Mouse (Mus musculus): Measurements from ENCODE around the gene Ksr1. TPM values are rescaled to one million over a fixed set of nuclear protein-coding genes. Genes with fewer than 3 reads are reported as not detected.

Gene Ksr1
- polyA plus RNA-seq, 1 experiment from 2014 or later: 0.81 TPM

GRCm38 (mm10) chr11:78978176-78979019 is 167.8 kb downstream of the Ksr1 start:
- H3K9ac ChIP-seq (replicated peaks): no peak overlapping the region
- DNase-seq: no peak
- H3K4me2 ChIP-seq (ENCODE audit: low read depth, low read length): no peak overlapping the region
- TF ChIP-seq EP300 (IDR thresholded peaks at IDR 0.05; ENCODE audit: low read depth) (no peak), CTCF (IDR thresholded peaks at IDR 0.05; ENCODE audit: low read depth) (no peak)
- ATAC-seq: no peak
- 0 out of 2 replicates have a peak overlapping the region, but pooled peaks have one; percentile 18 for H3K27ac ChIP-seq (ENCODE audit: low read depth)
- H3K4me1 ChIP-seq (ENCODE audit: insufficient read depth): peaks cover 49% of the 10 kb centered on the region
- no peaks in the 10 kb centered on the region for H3K27me3 ChIP-seq (ENCODE audit: insufficient read depth, low read length)
- WGBS (ENCODE audit: insufficient replicate concordance): 90% methylated on average over 12 of the region's 12 CpGs
- H3K9me3 ChIP-seq (ENCODE audit: low read length): no peaks in the 10 kb centered on the region
- H3K4me3 ChIP-seq (ENCODE audit: low read depth, low read length): no peak overlapping the region
- H3K36me3 ChIP-seq (replicated peaks; ENCODE audit: insufficient read depth, low read length): peaks cover 51% of the 10 kb centered on the region

- 90% methylated on average over 8 of the region's 8 CpGs for WGBS (ENCODE audit: insufficient replicate concordance)
These were observed 169.3 kb downstream of the Ksr1 start for GRCm38 (mm10) chr11:78976731-78977510.

GRCm38 (mm10) chr11:78973381-78974150 is 172.6 kb downstream of the Ksr1 start:
- Histone ChIP-seq H3K4me1 (ENCODE audit: insufficient read depth) (peaks cover 16% of the 10 kb centered on the region), H3K27me3 (ENCODE audit: insufficient read depth, low read length) (no peaks in the 10 kb centered on the region), H3K9ac (replicated peaks) (no peak overlapping the region), H3K27ac (ENCODE audit: low read depth) (no peak overlapping the region), H3K36me3 (replicated peaks; ENCODE audit: insufficient read depth, low read length) (peaks cover 96% of the 10 kb centered on the region), H3K4me2 (ENCODE audit: low read depth, low read length) (no peak overlapping the region), H3K4me3 (ENCODE audit: low read depth, low read length) (no peak overlapping the region), H3K9me3 (ENCODE audit: low read length) (no peaks in the 10 kb centered on the region)
- DNase-seq (peak; percentile 47), ATAC-seq (peak; percentile 74)
- TF ChIP-seq EP300 (IDR thresholded peaks at IDR 0.05; ENCODE audit: low read depth) (no peak), CTCF (IDR thresholded peaks at IDR 0.05; ENCODE audit: low read depth) (no peak)
- WGBS (ENCODE audit: insufficient replicate concordance): 67% methylated on average over 17 of the region's 17 CpGs

More at GRCm38 (mm10) chr11:78976731-78977510, 169.3 kb downstream of the Ksr1 start:
- no peaks in the 10 kb centered on the region for H3K27me3 ChIP-seq (ENCODE audit: insufficient read depth, low read length)
- H3K36me3 ChIP-seq (replicated peaks; ENCODE audit: insufficient read depth, low read length): peaks cover 66% of the 10 kb centered on the region
- H3K9me3 ChIP-seq (ENCODE audit: low read length): no peaks in the 10 kb centered on the region
- TF ChIP-seq EP300 (IDR thresholded peaks at IDR 0.05; ENCODE audit: low read depth) (no peak), CTCF (IDR thresholded peaks at IDR 0.05; ENCODE audit: low read depth) (no peak)
- H3K4me2 ChIP-seq (ENCODE audit: low read depth, low read length): no peak overlapping the region
- ATAC-seq (no peak), DNase-seq (no peak)
- H3K4me1 ChIP-seq (ENCODE audit: insufficient read depth): peaks cover 36% of the 10 kb centered on the region
- no peak overlapping the region for H3K9ac ChIP-seq (replicated peaks)
- 0 out of 2 replicates have a peak overlapping the region, but pooled peaks have one; percentile 19 for H3K27ac ChIP-seq (ENCODE audit: low read depth)
- no peak overlapping the region for H3K4me3 ChIP-seq (ENCODE audit: low read depth, low read length)

GRCm38 (mm10) chr11:78972811-78973351 is 173.3 kb downstream of the Ksr1 start:
- Histone ChIP-seq H3K27me3 (ENCODE audit: insufficient read depth, low read length) (no peaks in the 10 kb centered on the region), H3K36me3 (replicated peaks; ENCODE audit: insufficient read depth, low read length) (peaks cover 98% of the 10 kb centered on the region), H3K4me2 (ENCODE audit: low read depth, low read length) (no peak overlapping the region), H3K9ac (replicated peaks) (no peak overlapping the region), H3K4me1 (ENCODE audit: insufficient read depth) (peaks cover 12% of the 10 kb centered on the region), H3K4me3 (ENCODE audit: low read depth, low read length) (no peak overlapping the region), H3K27ac (ENCODE audit: low read depth) (no peak overlapping the region), H3K9me3 (ENCODE audit: low read length) (no peaks in the 10 kb centered on the region)
- ATAC-seq (no peak), DNase-seq (no peak)
- WGBS (ENCODE audit: insufficient replicate concordance): 42% methylated on average over 8 of the region's 8 CpGs
- TF ChIP-seq CTCF (IDR thresholded peaks at IDR 0.05; ENCODE audit: low read depth): no peak
- TF ChIP-seq EP300 (IDR thresholded peaks at IDR 0.05; ENCODE audit: low read depth): no peak

- ATAC-seq: no peak
- H3K9me3 ChIP-seq (ENCODE audit: low read length): no peaks in the 10 kb centered on the region
- H3K4me2 ChIP-seq (ENCODE audit: low read depth, low read length): no peak overlapping the region
- peaks cover 98% of the 10 kb centered on the region for H3K36me3 ChIP-seq (replicated peaks; ENCODE audit: insufficient read depth, low read length)
- H3K4me3 ChIP-seq (ENCODE audit: low read depth, low read length): no peak overlapping the region
- H3K4me1 ChIP-seq (ENCODE audit: insufficient read depth): peaks cover 10% of the 10 kb centered on the region; the same call in 1 of the 2 replicates
- TF ChIP-seq CTCF (IDR thresholded peaks at IDR 0.05; ENCODE audit: low read depth): no peak
- TF ChIP-seq EP300 (IDR thresholded peaks at IDR 0.05; ENCODE audit: low read depth): no peak
- H3K27ac ChIP-seq (ENCODE audit: low read depth): no peak overlapping the region
- H3K27me3 ChIP-seq (ENCODE audit: insufficient read depth, low read length): no peaks in the 10 kb centered on the region
- 66% methylated on average over 6 of the region's 6 CpGs for WGBS (ENCODE audit: insufficient replicate concordance)
- no peak for DNase-seq
- no peak overlapping the region for H3K9ac ChIP-seq (replicated peaks)
These were observed 173.9 kb downstream of the Ksr1 start for GRCm38 (mm10) chr11:78972328-78972727.

Data from liver, postnatal 0 days (tissue).